Mouse (Mus musculus) stomach, embryonic 16.5 days (tissue): ENCODE data around the gene Jrkl. TPM values are rescaled to one million over a fixed set of nuclear protein-coding genes. Genes with fewer than 3 reads are reported as not detected.

Experiments
- ATAC-seq: fragments of 200-750 bp; cut with Nextera tagmentation; 2 replicates; pipeline ENCODE4 v1.8.0; 2017; ENCODE audit warnings: moderate number of reproducible peaks, moderate TSS enrichment; ENCODE audit not compliant: insufficient read depth, low FRiP score
- H3K27ac ChIP-seq: fragments of 300-500 bp; sonication (generic); 2 replicates; pipeline ENCODE4 v1.5.1; 2014; ENCODE audit warnings: low read length
- H3K27me3 ChIP-seq: fragments of 300-500 bp; sonication (generic); 2 replicates; pipeline ENCODE4 v1.6.1; 2014; ENCODE audit warnings: low read length, control low read depth, mixed read lengths; ENCODE audit not compliant: control insufficient read depth, insufficient read depth
- H3K36me3 ChIP-seq: fragments of 300-500 bp; sonication (generic); 2 replicates; pipeline ENCODE4 v1.6.1; 2014; ENCODE audit warnings: low read length; ENCODE audit not compliant: control insufficient read depth, insufficient read depth
- H3K4me1 ChIP-seq: fragments of 300-500 bp; sonication (generic); 2 replicates; pipeline ENCODE4 v1.6.1; 2014; ENCODE audit warnings: low read length, control low read depth, mixed read lengths; ENCODE audit not compliant: control insufficient read depth, insufficient read depth
- H3K4me2 ChIP-seq: fragments of 300-500 bp; sonication (generic); 2 replicates; pipeline ENCODE4 v1.6.1; 2014; ENCODE audit warnings: low read depth, low read length, mixed read lengths
- H3K4me3 ChIP-seq: fragments of 300-500 bp; sonication (generic); replicated peaks from 2 replicates; pipeline ENCODE4 v1.5.1; 2014; ENCODE audit warnings: mild to moderate bottlenecking, low read length
- H3K9ac ChIP-seq: fragments of 300-500 bp; sonication (generic); 2 replicates; pipeline ENCODE4 v1.6.1; 2014; ENCODE audit warnings: low read length
- H3K9me3 ChIP-seq: fragments of 300-500 bp; sonication (generic); replicated peaks from 2 replicates; pipeline ENCODE4 v1.6.1; 2016; ENCODE audit warnings: low read length, control low read depth; ENCODE audit not compliant: control insufficient read depth
- WGBS: fragments of 180-500 bp; shearing (Covaris S2); extraction: QIAGEN DNeasy Blood & Tissue Kit; methylation state at CpG from one replicate; pipeline ENCODE4 v1.1.7; 2014; 5-methylcytosine and 5-hydroxymethylcytosine counted together
- polyA plus RNA-seq: library from polyadenylated mRNA; unstranded; fragments of >200 nt; fragmentation: Nextera tagmentation; extraction: Ambion mirVana; gene quantifications from 2 replicates; pipeline ENCODE4 v1.2.1, GENCODE M21; 2015

Gene Jrkl
- polyA plus RNA-seq, 1 experiment from 2014 or later, result 12.5 TPM

DNA sequence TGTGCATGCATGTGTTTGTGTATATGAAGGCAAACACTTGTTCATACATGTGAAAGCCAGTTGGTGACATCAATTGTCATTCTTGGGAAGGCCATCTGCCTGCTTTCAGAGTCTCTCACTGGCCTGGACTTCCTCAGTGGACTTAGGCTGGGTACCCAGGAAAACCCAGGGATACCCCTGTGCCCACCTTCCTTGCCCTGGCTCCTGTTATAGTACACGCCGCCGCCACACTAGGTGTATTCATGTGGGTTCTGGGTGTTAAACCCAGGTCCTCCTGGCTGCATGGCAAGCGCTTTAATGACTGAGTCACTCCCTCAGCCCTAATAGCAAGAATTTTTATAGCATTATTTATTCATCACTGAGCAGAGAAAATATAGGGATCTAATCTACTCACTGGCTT, 51.0 kb downstream of the Jrkl start:
- Histone ChIP-seq H3K9ac (no peak overlapping the region), H3K4me3 (no peak overlapping the region), H3K27ac (no peak overlapping the region), H3K4me2 (no peak overlapping the region), H3K9me3 (no peaks in the 10 kb centered on the region), H3K27me3 (no peaks in the 10 kb centered on the region), H3K36me3 (no peaks in the 10 kb centered on the region), H3K4me1 (no peaks in the 10 kb centered on the region)
- no peak for ATAC-seq
- WGBS, result 87% methylated on average over 4 of the region's 4 CpGs

Other genes with a start within 250 kb of the Jrkl start
- 11.4 and 13.7 TPM in 2 replicates for gene Ccdc82, start 1.1 kb upstream of the Jrkl start, polyA plus RNA-seq
- gene Maml2, start 52.1 kb upstream of the Jrkl start, polyA plus RNA-seq, result 8.9 and 9.6 TPM in 2 replicates
- not detected in 2 replicates for gene Gm17571, start 200.9 kb upstream of the Jrkl start, polyA plus RNA-seq